Mouse (Mus musculus) gastrocnemius, adult 18-20 months (tissue): Measurements from ENCODE around the gene Slc25a40. TPM values are rescaled to one million over a fixed set of nuclear protein-coding genes. Genes with fewer than 3 reads are reported as not detected.

Experiments
- DNase-seq: peaks from one replicate; pipeline ENCODE4 v3.0.0; 2021; ENCODE audit warnings: low spot score
- total RNA-seq, 2 experiments: library from RNA; stranded (reverse); gene quantifications; 2 replicates each; pipeline ENCODE4 v1.2.3; 2021

Slc25a40 gene
- total RNA-seq, 2 experiments from 2014 or later = 2.8 to 4.3 TPM

DNA sequence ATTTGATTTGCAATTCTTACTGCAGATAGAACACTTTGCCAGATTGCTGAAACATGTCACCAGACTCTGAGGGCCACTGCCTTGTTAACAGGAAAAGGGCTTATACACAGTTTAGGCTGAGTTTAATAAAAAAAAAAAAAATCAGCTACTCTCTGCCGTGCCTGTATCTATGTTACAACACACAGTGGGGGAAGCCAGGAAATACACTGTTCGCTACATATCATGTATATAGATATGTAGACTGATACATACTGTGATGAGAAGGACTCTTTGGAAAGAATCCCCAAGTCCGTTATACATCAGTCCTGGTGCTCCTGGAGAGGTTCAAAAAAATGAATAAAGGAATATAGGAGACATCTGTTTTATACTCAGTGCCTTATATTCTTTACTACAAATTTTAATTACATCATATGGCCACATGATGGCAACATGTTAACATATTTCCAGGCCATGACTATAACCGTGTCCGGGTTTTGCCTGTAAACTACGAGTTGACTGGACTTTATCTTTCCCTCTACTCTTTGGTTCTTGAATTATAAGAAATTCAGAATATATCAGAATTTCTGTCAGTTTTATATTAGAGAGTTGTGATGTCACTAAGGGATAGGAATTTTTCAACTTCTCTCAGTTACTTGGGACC, 66.9 kb downstream of the Slc25a40 start:
- no peak for DNase-seq

GRCm38 (mm10) chr5:8491778-8492177, 69.1 kb downstream of the Slc25a40 start:
- no peak for DNase-seq

Other genes with a start within 250 kb of the Slc25a40 start
- gene Adam22, start 54.7 kb upstream of the Slc25a40 start, total RNA-seq = 1 to 10 TPM; 2.4 to 3.3 TPM
- under 1 TPM; 0.21 to 0.55 TPM for gene Dbf4, start 134 bp upstream of the Slc25a40 start, total RNA-seq
- gene Rundc3b, start 200.1 kb downstream of the Slc25a40 start, total RNA-seq = under 1 TPM in 1 of 2 experiments, not detected in 1; 0.17 TPM
- gene Abcb1a, start 237.2 kb downstream of the Slc25a40 start, total RNA-seq = 1 to 10 TPM; 3.3 to 3.9 TPM